ENCODE assay signal across 16 mouse cellular contexts in the genomic region with DNA sequence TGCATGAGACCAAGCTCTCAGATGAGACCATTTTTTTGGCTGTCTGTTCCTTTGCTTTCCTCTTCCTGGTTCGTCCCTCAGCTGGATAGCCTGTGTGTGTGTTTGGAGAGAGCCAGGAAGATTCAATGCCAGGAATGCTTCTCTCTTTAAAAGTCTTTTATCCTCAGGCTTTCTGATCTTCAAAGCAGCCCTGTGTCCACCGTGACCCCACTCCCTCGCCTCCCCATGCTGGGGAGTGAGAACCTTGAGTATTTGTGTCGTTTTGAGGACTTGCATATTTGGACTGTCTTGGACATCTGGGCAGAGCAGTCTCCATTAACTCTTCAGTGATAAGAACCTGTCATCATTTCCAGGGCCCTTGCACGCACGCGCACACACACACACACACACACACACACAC. TPM values are rescaled to one million over a fixed set of nuclear protein-coding genes. Genes with fewer than 3 reads are reported as not detected.
"Had no signal": no experiment of that assay in that cellular context is flagged by ENCODE, and none has a peak within 500 bp of the region (broad histone marks: within the 10 kb centered on the region; RNA-seq: fewer than 3 reads in every experiment).

No protein-coding gene starts in this region.

- H3K36me3 ChIP-seq: intestine, embryonic 15.5 days; limb, embryonic 15.5 days; liver, embryonic 12.5 days; lung, embryonic 15.5 days; midbrain, embryonic 12.5 days had no signal

- H3K27ac ChIP-seq: intestine, embryonic 15.5 days; left cerebral cortex, adult 2 months; limb, embryonic 15.5 days; liver, embryonic 12.5 days; lung, embryonic 15.5 days; macrophage; midbrain, embryonic 12.5 days had no signal

- DNase-seq: kidney, adult 18-20 months; kidney, postnatal 14 days; lung, postnatal 14 days; right cerebral cortex, adult 18-20 months; right cerebral cortex, postnatal 25 days; thymus, adult 18-20 months; thymus, postnatal 14 days had no signal

- H3K27me3 ChIP-seq: intestine, embryonic 15.5 days; limb, embryonic 15.5 days; liver, embryonic 12.5 days; lung, embryonic 15.5 days; megakaryocyte, embryonic 14.5 days had no signal

- H3K4me3 ChIP-seq: intestine, embryonic 15.5 days; left cerebral cortex, adult 2 months; limb, embryonic 15.5 days; liver, embryonic 12.5 days; lung, embryonic 15.5 days; megakaryocyte, embryonic 14.5 days; midbrain, embryonic 12.5 days had no signal

- H3K4me2 ChIP-seq: intestine, embryonic 15.5 days; limb, embryonic 15.5 days; liver, embryonic 12.5 days; lung, embryonic 15.5 days; midbrain, embryonic 12.5 days had no signal

- ATAC-seq: intestine, embryonic 15.5 days; liver, embryonic 12.5 days; midbrain, embryonic 16.5 days had no signal

- H3K9ac ChIP-seq: intestine, embryonic 15.5 days; limb, embryonic 15.5 days; liver, embryonic 12.5 days; lung, embryonic 15.5 days; midbrain, embryonic 12.5 days had no signal

- H3K9me3 ChIP-seq: intestine, embryonic 15.5 days; limb, embryonic 15.5 days; liver, embryonic 12.5 days; lung, embryonic 15.5 days; megakaryocyte, embryonic 14.5 days; midbrain, embryonic 12.5 days had no signal

RNA-seq across cellular contexts. Expression of gene Abca4, which starts 57.8 kb away (rescaled TPM):
- polyA plus RNA-seq: macrophage had no signal
